Mouse (Mus musculus) kidney, adult 9 months (tissue): Measurements from ENCODE around the gene Mettl23.
"Not testable (repeated sequence)": the region's sequence is repeated elsewhere in the genome, so short reads cannot be mapped to it uniquely, and the experiment has no call there.

Experiments
- DNase-seq: peaks from one replicate; pipeline ENCODE4 v3.0.0; 2022

The Mettl23 gene

DNA sequence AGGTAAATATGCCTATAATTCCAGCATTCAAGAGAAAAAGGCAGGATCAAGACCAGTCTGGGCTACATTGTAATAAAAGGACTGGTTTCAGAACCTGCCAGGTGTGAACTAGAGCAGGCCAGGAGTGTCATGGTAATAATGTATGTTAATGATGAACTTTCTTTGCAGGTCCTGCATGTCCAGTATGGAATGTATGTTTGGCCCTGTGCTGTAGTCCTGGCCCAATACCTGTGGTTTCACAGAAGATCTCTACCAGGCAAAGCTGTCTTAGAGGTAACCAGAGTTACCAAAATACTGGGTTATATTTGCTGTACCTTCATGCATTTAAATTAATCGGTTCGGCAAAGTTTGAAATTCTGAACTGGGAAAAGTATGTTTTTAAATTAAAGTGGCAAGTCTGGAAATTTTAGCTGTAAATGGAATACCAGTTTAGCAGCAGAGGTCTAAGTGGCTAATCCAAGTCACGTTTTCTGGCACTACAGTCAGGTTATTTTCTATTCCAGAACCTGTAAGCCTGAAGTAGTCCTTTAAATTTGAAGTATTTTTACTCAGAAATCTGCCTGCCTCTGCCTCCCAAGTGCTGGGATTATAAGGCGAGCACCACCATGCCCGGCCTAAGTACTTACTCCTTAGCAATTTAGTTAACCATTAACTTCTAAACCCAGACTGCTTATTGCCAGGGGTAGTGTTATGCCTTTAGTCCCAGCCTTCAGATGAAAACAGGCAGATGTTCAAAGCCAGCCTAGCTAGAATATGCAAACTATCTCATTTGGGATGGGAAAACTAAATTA is 5.2 kb downstream of the Mettl23 start:
- peak; percentile 51 for DNase-seq

DNA sequence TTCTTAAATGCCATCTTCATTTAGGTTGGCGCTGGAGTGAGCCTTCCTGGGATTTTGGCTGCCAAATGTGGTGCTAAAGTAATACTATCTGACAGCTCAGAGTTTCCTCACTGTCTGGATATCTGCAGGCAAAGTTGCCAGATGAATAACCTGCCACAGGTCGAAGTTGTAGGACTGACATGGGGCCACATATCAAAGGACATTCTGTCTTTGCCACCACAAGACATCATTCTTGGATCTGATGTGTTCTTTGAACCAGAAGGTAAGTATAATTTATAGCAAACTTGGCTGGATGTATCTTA is 5.8 kb downstream of the Mettl23 start:
- not testable (repeated sequence) for DNase-seq

DNA sequence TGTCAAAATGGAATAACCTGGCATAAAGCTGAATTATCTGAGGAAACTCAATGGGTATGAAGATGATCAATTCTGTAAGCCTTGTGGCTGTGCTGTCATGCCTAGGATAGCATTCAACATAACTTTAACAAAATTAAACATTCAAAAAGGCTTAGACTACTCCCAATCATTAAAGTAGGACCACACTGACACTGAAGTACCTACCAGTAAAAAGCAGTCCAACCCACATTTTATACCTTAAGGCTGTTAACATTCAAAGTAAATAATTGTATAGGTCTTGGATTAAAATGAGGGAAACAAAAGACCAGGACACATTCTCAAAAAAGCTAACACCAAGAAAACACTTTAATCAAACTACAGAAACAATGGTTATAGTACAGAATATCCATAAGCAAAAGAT is 6.5 kb downstream of the Mettl23 start:
- DNase-seq = no peak

- DNase-seq = no peak
Measured at GRCm38 (mm10) chr11:116850085-116850484, 7.0 kb downstream of the Mettl23 start.

DNA sequence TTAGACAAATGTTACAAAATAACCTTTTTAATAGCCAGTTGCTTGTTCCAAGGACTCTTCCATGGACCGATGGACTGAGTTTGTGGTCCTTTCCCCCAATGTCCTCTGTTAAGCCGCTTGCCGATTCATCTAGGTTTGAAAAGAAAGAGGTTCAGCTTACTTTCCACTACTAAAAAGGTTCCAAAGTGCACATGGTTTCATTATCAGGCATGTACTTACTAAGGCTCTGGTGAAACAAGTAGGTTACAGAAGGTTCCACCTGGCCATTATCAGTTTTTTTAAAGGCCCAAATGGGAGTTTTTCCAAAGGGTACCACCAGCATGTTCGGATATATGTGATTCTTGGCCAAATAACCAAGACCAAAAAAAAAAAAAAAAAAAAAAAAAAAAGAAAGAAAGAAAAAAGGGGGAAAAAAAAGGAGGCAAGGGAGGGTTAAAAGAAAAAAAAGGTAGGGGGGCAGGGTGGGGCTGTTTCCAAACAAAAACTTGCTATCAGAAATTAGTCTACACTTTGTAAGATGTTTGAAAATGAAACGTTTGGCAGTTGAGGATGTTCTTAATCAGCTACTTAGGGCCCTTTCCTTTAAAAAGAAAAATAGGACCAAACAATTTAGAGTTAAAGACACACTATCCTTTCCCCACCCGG is 7.9 kb downstream of the Mettl23 start:
- DNase-seq = no peak

DNA sequence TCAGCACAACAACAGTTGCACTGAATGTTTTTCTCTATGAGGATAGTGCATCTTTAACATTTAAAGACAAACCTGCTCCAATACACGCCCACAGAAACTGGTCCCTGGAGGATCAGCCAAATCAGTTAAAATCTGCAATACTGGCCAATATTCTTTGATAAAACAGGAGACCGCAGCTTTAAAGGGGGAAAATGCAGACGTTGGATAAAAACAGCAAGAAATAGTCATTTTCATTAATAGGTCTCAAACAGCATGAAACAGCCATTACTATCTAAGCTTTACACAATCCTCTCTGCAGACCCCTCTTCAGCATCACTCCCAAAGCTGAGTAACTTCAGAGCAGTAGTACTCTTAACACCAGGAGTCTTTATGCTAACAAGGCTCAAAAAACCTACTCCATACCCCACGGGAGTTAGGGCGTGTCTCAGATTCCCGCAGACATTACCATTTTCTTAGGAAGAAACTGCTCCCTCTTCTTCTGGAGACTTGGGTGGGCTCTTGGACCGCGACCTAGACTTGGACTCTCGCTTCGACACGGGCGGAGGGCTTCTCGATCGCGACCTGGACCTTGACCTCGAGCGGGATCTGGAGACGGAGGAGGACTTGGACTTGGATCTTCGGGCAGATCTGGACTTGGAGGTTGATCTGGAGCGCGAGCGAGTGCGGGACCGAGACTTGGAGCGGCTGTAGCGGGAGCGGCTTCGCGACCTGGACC is 8.7 kb downstream of the Mettl23 start:
- DNase-seq = peak; percentile 79

GRCm38 (mm10) chr11:116852291-116852890 is 9.3 kb downstream of the Mettl23 start, which contains the start of gene Mfsd11:
TSS of gene Mfsd11 (plus strand) at chr11:116852440.
- DNase-seq = peak; percentile 80

GRCm38 (mm10) chr11:116852891-116853511 is 9.9 kb downstream of the Mettl23 start, which contains the start of gene Srsf2:
TSS of gene Srsf2 (minus strand) at chr11:116853094.
- peak; percentile 96 for DNase-seq

DNA sequence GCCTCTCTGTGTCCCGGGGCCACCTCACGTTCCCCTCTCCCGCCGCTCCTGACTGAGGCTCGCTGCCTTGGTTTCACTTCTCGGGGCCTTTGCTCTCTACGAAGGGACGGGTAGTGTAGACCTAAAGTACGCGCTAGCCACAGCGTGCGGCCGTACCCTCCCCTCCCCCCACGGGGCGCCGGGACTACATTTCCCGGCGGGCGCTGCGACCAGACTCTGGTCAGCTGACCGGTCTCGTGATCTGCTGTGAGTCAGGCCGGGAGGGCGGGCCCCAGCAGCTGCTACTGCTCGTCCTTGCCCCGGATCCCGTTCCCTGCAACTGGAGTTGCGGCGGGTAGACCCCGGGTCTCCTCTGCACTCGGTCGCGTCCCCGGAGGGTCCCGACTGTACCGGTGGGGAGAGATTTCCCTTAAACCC is 10.4 kb downstream of the Mettl23 start:
- peak; percentile 98 for DNase-seq

- no peak for DNase-seq
Measured at GRCm38 (mm10) chr11:116854279-116854678, 11.2 kb downstream of the Mettl23 start.

- no peak for DNase-seq
Measured at GRCm38 (mm10) chr11:116857183-116857850, 14.2 kb downstream of the Mettl23 start.

DNA sequence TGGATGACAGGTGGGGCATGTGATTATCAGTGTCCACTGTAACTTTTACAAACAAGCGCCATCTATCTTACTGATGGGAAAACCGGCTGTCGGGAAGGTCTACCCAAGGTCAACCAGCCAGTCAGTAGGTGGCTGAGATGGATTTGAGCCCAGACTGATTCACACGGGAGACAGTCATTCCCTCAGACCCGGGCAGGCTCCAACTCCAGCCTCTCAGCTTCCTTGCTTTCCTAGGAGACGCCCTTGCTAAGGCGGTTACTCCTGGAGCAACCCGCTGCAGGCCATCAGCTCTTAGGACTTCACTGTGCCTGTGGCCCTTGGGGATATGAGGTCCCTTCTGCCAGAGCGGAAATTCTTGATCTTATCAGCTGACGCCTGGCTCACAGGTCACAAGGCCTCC is 21.4 kb downstream of the Mettl23 start:
- no peak for DNase-seq

- peak; percentile 64 for DNase-seq
Measured at GRCm38 (mm10) chr11:116865945-116866585, 23.0 kb downstream of the Mettl23 start.

DNA sequence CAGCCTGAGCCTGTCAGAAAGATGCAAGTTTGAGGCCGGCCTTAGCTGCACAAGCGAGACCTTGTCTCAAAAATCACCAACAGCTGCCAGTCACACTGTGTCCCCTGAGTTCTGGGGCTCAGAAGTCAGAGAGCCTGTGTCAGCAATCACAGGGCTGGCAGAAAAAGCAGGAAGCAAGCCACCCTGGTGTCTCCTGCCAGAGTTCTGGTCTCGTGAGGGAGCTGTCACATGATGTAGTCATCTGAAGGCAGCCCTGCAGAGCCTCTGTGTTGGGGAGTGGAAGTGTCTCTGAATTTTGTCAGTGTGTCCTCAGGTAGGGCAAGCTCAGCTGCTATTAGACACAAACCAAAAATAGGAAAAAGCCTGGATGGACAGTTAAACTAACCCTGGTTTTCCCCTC is 25.1 kb downstream of the Mettl23 start:
- DNase-seq = peak; percentile 71

DNA sequence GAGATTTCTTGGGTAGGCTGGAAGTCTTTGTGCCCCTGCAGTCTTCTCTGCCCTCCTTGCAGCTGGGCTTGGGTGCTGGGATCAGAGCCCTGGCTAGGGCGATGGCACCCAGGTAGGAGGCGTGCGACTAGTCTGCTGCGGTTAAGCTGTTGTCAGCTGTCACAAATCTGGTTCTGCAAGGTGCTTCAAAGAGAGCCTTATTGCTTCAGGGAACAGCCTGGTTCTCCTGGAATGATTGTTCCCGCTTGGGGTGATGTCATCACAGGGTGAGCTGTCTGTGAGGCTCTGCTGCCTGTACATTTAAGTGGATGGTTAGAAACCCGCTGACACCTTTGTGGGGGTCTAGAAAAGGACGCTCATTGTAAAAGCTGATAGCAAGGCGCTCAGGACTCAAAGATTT is 26.1 kb downstream of the Mettl23 start:
- DNase-seq = no peak

GRCm38 (mm10) chr11:116869641-116870040 is 26.6 kb downstream of the Mettl23 start:
- no peak for DNase-seq

DNA sequence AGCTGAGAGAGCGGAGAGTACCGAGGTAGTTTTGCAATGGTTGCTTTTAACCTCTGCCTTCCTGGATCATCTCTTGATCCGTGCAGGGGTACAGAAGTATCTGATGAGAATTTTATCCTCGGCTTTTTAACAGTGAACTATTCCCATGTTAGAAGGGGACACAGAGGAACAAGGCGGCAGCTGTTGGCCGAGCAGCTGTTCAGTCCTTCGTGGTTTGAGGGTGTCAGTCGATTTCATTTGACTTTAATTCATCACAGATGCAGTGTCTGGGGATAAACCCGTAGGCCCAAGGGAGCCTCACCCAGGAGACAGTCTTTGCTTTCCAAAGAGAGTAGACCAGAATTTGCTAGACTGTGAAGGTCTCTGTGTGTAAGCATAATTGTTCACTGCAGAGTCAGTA is 28.5 kb downstream of the Mettl23 start:
- DNase-seq = no peak

DNA sequence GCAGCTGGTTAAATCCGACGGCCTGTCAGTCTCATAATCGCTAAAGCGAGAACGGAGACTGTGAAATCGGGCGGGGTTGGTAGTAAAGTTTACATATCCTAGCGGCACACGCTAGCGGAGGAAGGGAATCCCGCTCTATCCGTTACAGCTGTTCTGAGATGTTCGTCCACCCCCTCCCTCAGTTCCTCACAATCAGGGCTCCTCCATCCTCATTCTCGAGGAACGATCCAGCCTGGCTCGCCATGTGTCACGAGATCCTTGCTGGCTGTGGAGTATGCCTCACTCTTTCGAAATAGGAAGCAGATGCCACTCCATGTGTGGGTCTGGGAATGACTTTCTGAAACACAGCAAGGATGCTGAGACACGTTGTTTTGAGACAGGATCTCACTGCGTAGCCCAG is 30.9 kb downstream of the Mettl23 start:
- no peak for DNase-seq

DNA sequence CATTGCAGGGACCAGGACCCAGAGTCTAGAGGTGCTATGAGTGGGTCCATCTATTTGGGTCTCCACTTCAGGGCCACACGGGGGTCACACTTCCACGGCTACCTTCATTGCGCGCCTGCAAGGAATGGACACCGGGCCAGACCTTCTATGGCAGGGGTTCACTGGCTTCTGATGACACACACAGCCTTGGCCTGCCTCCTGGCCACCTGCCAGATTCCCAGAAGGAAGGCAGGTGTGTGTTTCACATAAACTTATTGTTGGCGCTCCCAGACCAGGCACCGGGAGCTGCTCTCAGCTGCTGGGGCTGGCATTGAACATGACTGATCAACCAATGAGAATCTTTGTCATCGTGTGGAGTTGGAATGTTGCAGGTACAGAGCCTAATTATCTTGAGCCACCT is 35.4 kb downstream of the Mettl23 start:
- DNase-seq = no peak

GRCm38 (mm10) chr11:116880839-116881238 is 37.8 kb downstream of the Mettl23 start:
- DNase-seq = no peak

- no peak for DNase-seq
Measured at GRCm38 (mm10) chr11:116881440-116881839, 38.4 kb downstream of the Mettl23 start.

- DNase-seq = no peak
Measured at GRCm38 (mm10) chr11:116882446-116882845, 39.4 kb downstream of the Mettl23 start.
